Mouse (Mus musculus) cerebellum, adult 11 months (tissue): ENCODE data around the gene Gm10251.
"Not testable (repeated sequence)": the region's sequence is repeated elsewhere in the genome, so short reads cannot be mapped to it uniquely, and the experiment has no call there.

ENCODE experiments used
- DNase-seq: peaks from one replicate; pipeline ENCODE4 v3.0.0; 2022

The Gm10251 gene

DNA sequence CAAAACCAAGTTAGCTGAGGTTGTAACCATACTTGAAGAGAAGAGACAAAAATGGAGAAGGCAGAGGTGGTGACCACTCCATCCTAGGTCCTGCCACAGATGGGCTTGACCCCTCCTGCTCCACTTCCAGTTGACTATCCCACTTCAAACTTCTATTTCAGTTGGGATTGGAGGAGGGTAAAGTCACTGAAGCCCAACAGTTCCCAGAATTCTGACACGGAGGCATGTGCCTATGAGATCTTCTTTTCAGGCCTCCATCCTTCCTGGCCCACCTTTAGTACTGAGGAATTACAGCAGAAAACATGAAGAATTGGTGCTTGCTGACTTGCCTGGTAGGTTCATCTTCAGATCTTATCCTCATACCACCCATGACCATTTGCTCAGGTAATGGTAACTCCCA lies at the start of gene Gm10251:
Gene Gm10251, minus strand, starts transcription at position 101 of the 400 bp plus-strand sequence.
- not testable (repeated sequence) for DNase-seq

DNA sequence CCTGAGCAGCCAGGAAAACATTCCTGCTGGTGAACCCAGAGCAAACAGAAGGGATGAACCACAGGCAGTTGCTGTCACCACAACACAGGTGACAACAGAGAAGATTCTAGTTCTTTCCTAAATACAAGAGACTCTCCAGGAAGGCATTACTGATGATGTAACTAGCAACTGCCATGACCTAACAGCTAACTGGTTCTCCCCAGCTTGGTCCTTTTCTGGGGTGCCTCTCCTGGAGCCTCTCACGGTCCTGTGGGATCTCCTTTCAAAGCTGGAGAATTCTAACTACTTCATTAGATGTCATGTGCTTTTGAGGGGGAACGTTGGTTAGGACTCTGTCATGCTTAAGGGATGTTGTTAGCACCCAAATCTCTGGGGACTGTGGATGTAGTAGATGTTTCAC lies 36.2 kb upstream of the Gm10251 start, which contains the start of gene Gm8050:
Gene Gm8050, minus strand, starts transcription at position 101 of the 400 bp plus-strand sequence.
- DNase-seq, result not testable (repeated sequence)

DNA sequence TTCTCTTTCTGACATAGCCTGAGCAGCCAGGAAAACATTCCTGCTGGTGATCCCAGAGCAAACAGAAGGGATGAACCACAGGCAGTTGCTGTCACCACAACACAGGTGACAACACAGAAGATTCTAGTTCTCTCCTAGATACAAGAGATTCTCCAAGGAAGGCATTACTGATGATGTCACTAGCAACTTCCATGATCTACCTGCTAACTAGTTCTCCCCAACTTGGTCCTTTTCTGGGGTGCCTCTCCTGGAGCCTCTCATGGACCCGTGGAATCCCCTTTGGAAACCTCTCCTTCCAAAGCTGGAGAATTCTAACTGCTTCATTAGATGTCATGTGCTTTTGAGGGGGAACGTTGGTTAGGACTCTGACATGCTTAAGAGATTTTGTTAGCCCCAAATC lies 61.7 kb downstream of the Gm10251 start, which contains the start of gene Gm3460:
Gene Gm3460, minus strand, starts transcription at position 101 of the 400 bp plus-strand sequence.
- DNase-seq, result not testable (repeated sequence)

- DNase-seq, result not testable (repeated sequence)
Measured at GRCm38 (mm10) chr14:6606436-6606835, 77.5 kb downstream of the Gm10251 start.

GRCm38 (mm10) chr14:6605004-6605403 lies 79.0 kb downstream of the Gm10251 start:
- not testable (repeated sequence) for DNase-seq

DNA sequence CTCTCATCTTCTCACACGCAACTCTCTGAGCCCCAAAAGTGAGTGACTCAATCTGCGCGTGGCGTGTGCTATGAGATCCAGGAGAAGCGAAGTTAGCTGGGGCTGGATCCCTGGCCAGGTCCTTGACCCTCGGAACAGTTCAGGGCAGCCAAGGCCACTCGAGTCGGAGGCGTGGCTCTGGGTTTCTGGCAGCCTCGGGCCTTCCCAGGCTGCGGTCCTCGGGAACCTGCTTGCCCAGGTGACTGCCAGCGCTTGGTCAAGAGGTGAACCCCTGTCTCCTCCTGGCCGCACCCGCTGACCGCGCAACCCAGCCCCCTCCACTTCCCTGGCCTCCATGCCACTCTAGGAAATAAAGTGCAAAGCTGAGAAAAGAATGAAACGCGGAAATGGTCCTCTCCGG lies 79.4 kb downstream of the Gm10251 start:
- not testable (repeated sequence) for DNase-seq

DNA sequence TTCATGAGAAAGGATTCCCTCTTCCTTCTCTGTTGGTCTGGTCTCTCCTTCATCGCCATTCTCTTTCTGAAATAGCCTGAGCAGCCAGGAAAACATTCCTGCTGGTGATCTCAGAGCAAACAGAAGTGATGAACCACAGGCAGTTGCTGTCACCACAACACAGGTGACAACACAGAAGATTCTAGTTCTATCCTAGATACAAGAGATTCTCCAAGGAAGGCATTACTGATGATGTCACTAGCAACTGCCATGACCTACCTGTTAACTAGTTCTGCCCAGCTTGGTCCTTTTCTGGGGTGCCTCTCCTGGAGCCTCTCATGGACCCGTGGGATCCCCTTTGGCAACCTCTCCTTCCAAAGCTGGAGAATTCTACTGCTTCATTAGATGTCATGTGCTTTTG lies 93.5 kb downstream of the Gm10251 start, which contains the start of gene Gm3629:
Gene Gm3629, minus strand, starts transcription at position 101 of the 400 bp plus-strand sequence.
- not testable (repeated sequence) for DNase-seq
